Mouse (Mus musculus) monocyte, adult 59 days (primary cell): Measurements from ENCODE around the gene Gm10024. TPM values are rescaled to one million over a fixed set of nuclear protein-coding genes. Genes with fewer than 3 reads are reported as not detected.

Source experiments
- total RNA-seq, 2 experiments: library from RNA; stranded (reverse); gene quantifications; one replicate each; pipeline ENCODE4 v1.2.4; 2023

Gene Gm10024
- not detected for total RNA-seq

GRCm38 (mm10) chr10:77711157-77711556 is at the start of gene Gm10024:
Gene Gm10024 (plus strand): TSS chr10:77711457.

GRCm38 (mm10) chr10:77685895-77686664 is 25.2 kb upstream of the Gm10024 start, which contains the start of gene Tspear:
Gene Tspear (plus strand): TSS chr10:77686569.

GRCm38 (mm10) chr10:77690356-77690807 is 20.9 kb upstream of the Gm10024 start, which contains the start of gene Gm19402:
Gene Gm19402 (minus strand): TSS chr10:77690757.

GRCm38 (mm10) chr10:77697133-77697532 is 14.1 kb upstream of the Gm10024 start, which contains the start of gene Gm9508:
Gene Gm9508 (minus strand): TSS chr10:77697233.

GRCm38 (mm10) chr10:77706326-77706725 is 4.9 kb upstream of the Gm10024 start, which contains the start of gene Gm10272:
Gene Gm10272 (plus strand): TSS chr10:77706626.

GRCm38 (mm10) chr10:77715507-77715906 is 4.2 kb downstream of the Gm10024 start, which contains the start of gene Gm10142:
Gene Gm10142 (plus strand): TSS chr10:77715807.

GRCm38 (mm10) chr10:77720299-77720698 is 9.0 kb downstream of the Gm10024 start, which contains the start of gene Krtap12-1:
Gene Krtap12-1 (plus strand): TSS chr10:77720599.

GRCm38 (mm10) chr10:77726186-77726585 is 14.9 kb downstream of the Gm10024 start, which contains the start of gene Gm10100:
Gene Gm10100 (plus strand): TSS chr10:77726486.

GRCm38 (mm10) chr10:77741924-77742688 is 30.8 kb downstream of the Gm10024 start, which contains the start of gene Gm18596:
Gene Gm18596 (minus strand): TSS chr10:77742638.

GRCm38 (mm10) chr10:77751254-77751653 is 40.0 kb downstream of the Gm10024 start, which contains the start of gene Gm9736:
Gene Gm9736 (minus strand): TSS chr10:77751354.

GRCm38 (mm10) chr10:77759582-77759981 is 48.3 kb downstream of the Gm10024 start, which contains the start of gene Gm3233:
Gene Gm3233 (minus strand): TSS chr10:77759682.

Other genes with a start within 250 kb of the Gm10024 start
- 10 to 100 TPM; 19.2 to 24.2 TPM for gene Fam207a, start 195.7 kb upstream of the Gm10024 start, total RNA-seq
- gene Itgb2, start 181.2 kb upstream of the Gm10024 start, total RNA-seq, result 100 to 1,000 TPM; 854 to 921 TPM
- 100 to 1,000 TPM; 113 to 127 TPM for gene Pttg1ip, start 129.7 kb upstream of the Gm10024 start, total RNA-seq
- gene Sumo3, start 105.4 kb upstream of the Gm10024 start, total RNA-seq, result 10 to 100 TPM; 76.0 to 76.6 TPM
- gene Gm49325, start 105.3 kb upstream of the Gm10024 start, total RNA-seq, result 10 to 100 TPM in 1 of 2 experiments, 1 to 10 TPM in 1; 3.3 to 11.9 TPM
- gene Ube2g2, start 89.2 kb upstream of the Gm10024 start, total RNA-seq, result 10 to 100 TPM; 43.6 to 54.7 TPM
- gene Tspear, start 24.9 kb upstream of the Gm10024 start, total RNA-seq, result not detected
- gene Gm19402, start 20.7 kb upstream of the Gm10024 start, total RNA-seq, result not detected
- not detected for gene Gm9508, start 14.2 kb upstream of the Gm10024 start, total RNA-seq
- gene Gm10272, start 4.8 kb upstream of the Gm10024 start, total RNA-seq, result not detected
- not detected for gene Gm10142, start 4.3 kb downstream of the Gm10024 start, total RNA-seq
- gene Krtap12-1, start 9.1 kb downstream of the Gm10024 start, total RNA-seq, result not detected
- not detected for gene Gm10100, start 15.0 kb downstream of the Gm10024 start, total RNA-seq
- not detected for gene Gm18596, start 31.2 kb downstream of the Gm10024 start, total RNA-seq
- not detected for gene Gm9736, start 39.9 kb downstream of the Gm10024 start, total RNA-seq
- not detected for gene Gm3233, start 48.2 kb downstream of the Gm10024 start, total RNA-seq
- gene Gm3238, start 59.9 kb downstream of the Gm10024 start, total RNA-seq, result not detected
- not detected for gene Gm7138, start 65.5 kb downstream of the Gm10024 start, total RNA-seq
- gene Gm3250, start 71.1 kb downstream of the Gm10024 start, total RNA-seq, result not detected
- not detected for gene Gm7137, start 76.7 kb downstream of the Gm10024 start, total RNA-seq
- not detected for gene Gm9639, start 83.6 kb downstream of the Gm10024 start, total RNA-seq
- gene Gm19668, start 87.7 kb downstream of the Gm10024 start, total RNA-seq, result not detected
- not detected for gene Gm9507, start 100.4 kb downstream of the Gm10024 start, total RNA-seq
- gene Gm2696, start 103.2 kb downstream of the Gm10024 start, total RNA-seq, result not detected
- gene Krtap10-4, start 115.6 kb downstream of the Gm10024 start, total RNA-seq, result not detected
- not detected for gene Krtap10-10, start 124.5 kb downstream of the Gm10024 start, total RNA-seq
- not detected for gene Gm36176, start 135.3 kb downstream of the Gm10024 start, total RNA-seq
- gene Gm10318, start 141.4 kb downstream of the Gm10024 start, total RNA-seq, result not detected
- not detected for gene Gm3285, start 150.5 kb downstream of the Gm10024 start, total RNA-seq
- gene Lrrc3, start 191.1 kb downstream of the Gm10024 start, total RNA-seq, result under 1 TPM; 0.10 to 0.15 TPM